Comparison of ENCODE assay signal across 14 mouse cellular contexts in genomic region chr17:30348031-30348430, GRCm38 (mm10).
A peak's percentile ranks its signal among the peaks of the same experiment; 100 is the strongest.
DNase-seq lines count a peak whose midpoint lies in the region; ATAC-seq lines count a peak whose summit lies in the region.
"Had no signal": no experiment of that assay in that cellular context is flagged by ENCODE, and none has a peak within 500 bp of the region (broad histone marks: within the 10 kb centered on the region; RNA-seq: fewer than 3 reads in every experiment).

No protein-coding gene starts in this region.

- no peak for ATAC-seq in hindbrain, embryonic 16.5 days
- no peak for ATAC-seq in hindbrain, embryonic 13.5 days (ENCODE audit: low FRiP score)
- ATAC-seq in midbrain, embryonic 13.5 days, result 0 out of 2 replicates have a peak, but pooled peaks have one; percentile 3
- ATAC-seq in intestine, embryonic 16.5 days, result no peak
- ATAC-seq: Patski had no signal

- no peaks in the 10 kb centered on the region for H3K36me3 ChIP-seq in hindbrain, embryonic 10.5 days
- H3K36me3 ChIP-seq in hindbrain, embryonic 16.5 days (ENCODE audit: control insufficient read depth, insufficient read depth, low read length), result no peaks in the 10 kb centered on the region
- H3K36me3 ChIP-seq in hindbrain, embryonic 13.5 days, result no peaks in the 10 kb centered on the region
- H3K36me3 ChIP-seq in midbrain, embryonic 13.5 days, result no peaks in the 10 kb centered on the region
- no peaks in the 10 kb centered on the region for H3K36me3 ChIP-seq in intestine, embryonic 16.5 days (ENCODE audit: control insufficient read depth, insufficient read depth, low read length)
- H3K36me3 ChIP-seq: embryonic facial prominence, embryonic 15.5 days; lung, embryonic 15.5 days had no signal

- 70% methylated on average over 2 of the region's 2 CpGs for WGBS in hindbrain, embryonic 10.5 days
- WGBS in hindbrain, embryonic 16.5 days, result 75% methylated on average over 2 of the region's 2 CpGs
- WGBS in hindbrain, embryonic 13.5 days, result 69% methylated on average over 2 of the region's 2 CpGs
- WGBS in midbrain, embryonic 13.5 days, result 57% methylated on average over 2 of the region's 2 CpGs
- 76% methylated on average over 2 of the region's 2 CpGs for whole genome bisulfite sequencing in intestine, embryonic 16.5 days

- no peaks in the 10 kb centered on the region for H3K27me3 ChIP-seq in hindbrain, embryonic 10.5 days (ENCODE audit: insufficient read depth, poor library complexity, severe bottlenecking)
- H3K27me3 ChIP-seq in hindbrain, embryonic 16.5 days (replicated peaks; ENCODE audit: control insufficient read depth, insufficient read depth, low read length), result no peaks in the 10 kb centered on the region
- H3K27me3 ChIP-seq in hindbrain, embryonic 13.5 days, result no peaks in the 10 kb centered on the region
- H3K27me3 ChIP-seq in midbrain, embryonic 13.5 days, result no peaks in the 10 kb centered on the region
- no peaks in the 10 kb centered on the region for H3K27me3 ChIP-seq in intestine, embryonic 16.5 days (replicated peaks; ENCODE audit: control insufficient read depth, insufficient read depth, low read length)
- H3K27me3 ChIP-seq: embryonic facial prominence, embryonic 15.5 days; lung, embryonic 15.5 days; Patski had no signal

- H3K4me3 ChIP-seq in hindbrain, embryonic 10.5 days, result no peak overlapping the region
- no peak overlapping the region for H3K4me3 ChIP-seq in hindbrain, embryonic 16.5 days (ENCODE audit: low read length)
- no peak overlapping the region for H3K4me3 ChIP-seq in hindbrain, embryonic 13.5 days
- no peak overlapping the region for H3K4me3 ChIP-seq in midbrain, embryonic 13.5 days (replicated peaks)
- no peak overlapping the region for H3K4me3 ChIP-seq in intestine, embryonic 16.5 days (ENCODE audit: low read length)
- H3K4me3 ChIP-seq: embryonic facial prominence, embryonic 15.5 days; lung, embryonic 15.5 days had no signal

- intact Hi-C loops in left cerebral cortex, postnatal 36 days (cut with DNase I), result no loop called here

- H3K9ac ChIP-seq in hindbrain, embryonic 16.5 days (ENCODE audit: low read depth, low read length), result no peak overlapping the region
- H3K9ac ChIP-seq in hindbrain, embryonic 13.5 days, result no peak overlapping the region
- no peak overlapping the region for H3K9ac ChIP-seq in midbrain, embryonic 13.5 days (replicated peaks)
- H3K9ac ChIP-seq in intestine, embryonic 16.5 days (ENCODE audit: low read depth, low read length), result no peak overlapping the region
- H3K9ac ChIP-seq: embryonic facial prominence, embryonic 15.5 days; lung, embryonic 15.5 days had no signal

- DNase-seq in hindbrain, embryonic 10.5 days (ENCODE audit: low spot score), result no peak
- peak; percentile 7 for DNase-seq in NIH3T3 (ENCODE audit: low read depth)
- DNase-seq in retina, postnatal 1 day, result no peak
- DNase-seq in left cerebral cortex, postnatal 36 days (ENCODE audit: low spot score in 2 of 2), result no peak
- DNase-seq: heart, adult 18-20 months; kidney, adult 8-10 months; spleen, adult 18-20 months had no signal

- H3K4me1 ChIP-seq in hindbrain, embryonic 10.5 days (replicated peaks), result peaks cover 36% of the 10 kb centered on the region
- peaks cover 14% of the 10 kb centered on the region for H3K4me1 ChIP-seq in hindbrain, embryonic 16.5 days (ENCODE audit: control insufficient read depth, insufficient read depth, low read depth, low read length)
- H3K4me1 ChIP-seq in hindbrain, embryonic 13.5 days (replicated peaks), result peaks cover 54% of the 10 kb centered on the region
- H3K4me1 ChIP-seq in midbrain, embryonic 13.5 days (replicated peaks), result peaks cover 45% of the 10 kb centered on the region
- peaks cover 13% of the 10 kb centered on the region for H3K4me1 ChIP-seq in intestine, embryonic 16.5 days (ENCODE audit: control insufficient read depth, insufficient read depth, low read length)
- H3K4me1 ChIP-seq: embryonic facial prominence, embryonic 15.5 days had no signal

- no peaks in the 10 kb centered on the region for H3K9me3 ChIP-seq in hindbrain, embryonic 10.5 days
- no peaks in the 10 kb centered on the region for H3K9me3 ChIP-seq in hindbrain, embryonic 16.5 days (ENCODE audit: control insufficient read depth, low read length)
- no peaks in the 10 kb centered on the region for H3K9me3 ChIP-seq in hindbrain, embryonic 13.5 days
- no peaks in the 10 kb centered on the region for H3K9me3 ChIP-seq in midbrain, embryonic 13.5 days
- H3K9me3 ChIP-seq in intestine, embryonic 16.5 days (ENCODE audit: control insufficient read depth, low read length), result no peaks in the 10 kb centered on the region
- H3K9me3 ChIP-seq: embryonic facial prominence, embryonic 15.5 days; lung, embryonic 15.5 days had no signal

- H3K4me2 ChIP-seq in hindbrain, embryonic 16.5 days (ENCODE audit: low read length), result no peak overlapping the region
- H3K4me2 ChIP-seq in hindbrain, embryonic 13.5 days, result no peak overlapping the region
- H3K4me2 ChIP-seq in midbrain, embryonic 13.5 days (replicated peaks), result no peak overlapping the region
- no peak overlapping the region for H3K4me2 ChIP-seq in intestine, embryonic 16.5 days (ENCODE audit: low read depth, low read length)
- H3K4me2 ChIP-seq: embryonic facial prominence, embryonic 15.5 days; lung, embryonic 15.5 days had no signal

- H3K27ac ChIP-seq in hindbrain, embryonic 10.5 days, result peak overlapping the region; percentile 73
- H3K27ac ChIP-seq in hindbrain, embryonic 16.5 days (ENCODE audit: low read depth, low read length), result no peak overlapping the region
- H3K27ac ChIP-seq in hindbrain, embryonic 13.5 days, result peak overlapping the region; percentile 88
- H3K27ac ChIP-seq in midbrain, embryonic 13.5 days, result peak overlapping the region; percentile 83
- no peak overlapping the region for H3K27ac ChIP-seq in intestine, embryonic 16.5 days (ENCODE audit: low read length)
- H3K27ac ChIP-seq: embryonic facial prominence, embryonic 15.5 days; lung, embryonic 15.5 days had no signal

Comparison
In these comparisons a context has a peak if more than half of its experiments do, and no peak if none do; other contexts are left out.
1. H3K27ac ChIP-seq: peak in hindbrain, embryonic 10.5 days (single experiment), hindbrain, embryonic 13.5 days (single experiment) and midbrain, embryonic 13.5 days (single experiment); none in hindbrain, embryonic 16.5 days (single experiment) and intestine, embryonic 16.5 days (single experiment).